Comparison of ENCODE assay signal across 17 mouse cellular contexts in genomic region chr3:140705536-140705935, GRCm38 (mm10).
DNase-seq lines count a peak whose midpoint lies in the region; ATAC-seq and TF ChIP-seq lines count a peak whose summit lies in the region.
"Had no signal": no experiment of that assay in that cellular context is flagged by ENCODE, and none has a peak within 500 bp of the region (broad histone marks: within the 10 kb centered on the region; RNA-seq: fewer than 3 reads in every experiment).

No protein-coding gene starts in this region.

- 70% methylated on average over 3 of the region's 3 CpGs for WGBS in forebrain, embryonic 14.5 days
- WGBS in forebrain, postnatal 0 days, result 56% methylated on average over 3 of the region's 3 CpGs
- 67% methylated on average over 3 of the region's 3 CpGs for WGBS in midbrain, postnatal 0 days
- WGBS in midbrain, embryonic 13.5 days, result 86% methylated on average over 3 of the region's 3 CpGs

- H3K27ac ChIP-seq in forebrain, embryonic 14.5 days (ENCODE audit: low read depth, low read length), result no peak overlapping the region
- H3K27ac ChIP-seq in forebrain, postnatal 0 days (ENCODE audit: low read depth, low read length), result no peak overlapping the region
- no peak overlapping the region for H3K27ac ChIP-seq in midbrain, postnatal 0 days (ENCODE audit: low read depth, low read length)
- H3K27ac ChIP-seq in midbrain, embryonic 13.5 days, result no peak overlapping the region
- H3K27ac ChIP-seq: embryonic facial prominence, embryonic 12.5 days; gastrocnemius, adult 2 months; heart, embryonic 13.5 days had no signal

- ATAC-seq in forebrain, embryonic 14.5 days, result no peak
- no peak for ATAC-seq in forebrain, postnatal 0 days
- ATAC-seq in midbrain, postnatal 0 days (ENCODE audit: low FRiP score), result no peak
- ATAC-seq in midbrain, embryonic 13.5 days, result no peak
- ATAC-seq: forebrain, embryonic 16.5 days had no signal

- H3K9me3 ChIP-seq in forebrain, embryonic 14.5 days (replicated peaks; ENCODE audit: control insufficient read depth, low read length), result no peaks in the 10 kb centered on the region
- H3K9me3 ChIP-seq in forebrain, postnatal 0 days (ENCODE audit: low read length), result no peaks in the 10 kb centered on the region
- H3K9me3 ChIP-seq in midbrain, postnatal 0 days (ENCODE audit: low read length), result no peaks in the 10 kb centered on the region
- no peaks in the 10 kb centered on the region for H3K9me3 ChIP-seq in midbrain, embryonic 13.5 days
- H3K9me3 ChIP-seq: embryonic facial prominence, embryonic 12.5 days; heart, embryonic 13.5 days had no signal

- intact Hi-C loops in left cerebral cortex, postnatal 4 days (cut with DNase I), result no loop called here
- intact Hi-C loops in left cerebral cortex, postnatal 25 days (cut with DNase I), result no loop called here

- peak; percentile 17 for DNase-seq in forebrain, embryonic 14.5 days (ENCODE audit: low spot score)
- DNase-seq in forebrain, postnatal 0 days, result no peak
- peak; percentile 19 for DNase-seq in left cerebral cortex, postnatal 4 days
- no peak for DNase-seq in left cerebral cortex, postnatal 25 days (ENCODE audit: low spot score in 2 of 2)
- peak; percentile 66 for DNase-seq in midbrain, postnatal 0 days (ENCODE audit: low spot score)
- no peak for DNase-seq in frontal cortex, postnatal 14 days (ENCODE audit: low spot score in 2 of 2)
- DNase-seq: adrenal gland, postnatal 14 days; cerebellum, adult 2 months; cerebellum, postnatal 14 days; gastrocnemius, adult 2 months; gastrocnemius, postnatal 25 days; heart, adult 11 months; heart, postnatal 36 days had no signal

- H3K36me3 ChIP-seq in forebrain, embryonic 14.5 days (ENCODE audit: control insufficient read depth, insufficient read depth, low read length), result no peaks in the 10 kb centered on the region
- H3K36me3 ChIP-seq in forebrain, postnatal 0 days (ENCODE audit: insufficient read depth), result no peaks in the 10 kb centered on the region
- no peaks in the 10 kb centered on the region for H3K36me3 ChIP-seq in midbrain, postnatal 0 days (ENCODE audit: insufficient read depth, low read length)
- no peaks in the 10 kb centered on the region for H3K36me3 ChIP-seq in midbrain, embryonic 13.5 days
- H3K36me3 ChIP-seq: embryonic facial prominence, embryonic 12.5 days; heart, embryonic 13.5 days had no signal

- H3K4me1 ChIP-seq in forebrain, embryonic 14.5 days (ENCODE audit: control insufficient read depth, insufficient read depth, low read length), result no peaks in the 10 kb centered on the region
- no peaks in the 10 kb centered on the region for H3K4me1 ChIP-seq in forebrain, postnatal 0 days (ENCODE audit: insufficient read depth)
- no peaks in the 10 kb centered on the region for H3K4me1 ChIP-seq in midbrain, postnatal 0 days (ENCODE audit: insufficient read depth, low read length)
- no peaks in the 10 kb centered on the region for H3K4me1 ChIP-seq in midbrain, embryonic 13.5 days (replicated peaks)
- H3K4me1 ChIP-seq: embryonic facial prominence, embryonic 12.5 days; heart, embryonic 13.5 days had no signal

- H3K4me2 ChIP-seq in forebrain, embryonic 14.5 days (ENCODE audit: low read length), result no peak overlapping the region
- no peak overlapping the region for H3K4me2 ChIP-seq in forebrain, postnatal 0 days (ENCODE audit: low read depth)
- no peak overlapping the region for H3K4me2 ChIP-seq in midbrain, postnatal 0 days (ENCODE audit: low read depth, low read length, poor library complexity, severe bottlenecking)
- no peak overlapping the region for H3K4me2 ChIP-seq in midbrain, embryonic 13.5 days (replicated peaks)
- H3K4me2 ChIP-seq: embryonic facial prominence, embryonic 12.5 days; heart, embryonic 13.5 days had no signal

- no peak overlapping the region for H3K9ac ChIP-seq in forebrain, embryonic 14.5 days (ENCODE audit: low read length)
- H3K9ac ChIP-seq in forebrain, postnatal 0 days, result no peak overlapping the region
- no peak overlapping the region for H3K9ac ChIP-seq in midbrain, postnatal 0 days (replicated peaks; ENCODE audit: low read length, poor library complexity, severe bottlenecking)
- no peak overlapping the region for H3K9ac ChIP-seq in midbrain, embryonic 13.5 days (replicated peaks)
- H3K9ac ChIP-seq: embryonic facial prominence, embryonic 12.5 days; heart, embryonic 13.5 days had no signal

- TF ChIP-seq CTCF in forebrain, postnatal 0 days (IDR thresholded peaks at IDR 0.05; ENCODE audit: low read depth), result no peak
- TF ChIP-seq CTCF in midbrain, postnatal 0 days (IDR thresholded peaks at IDR 0.05), result no peak

- no peaks in the 10 kb centered on the region for H3K27me3 ChIP-seq in forebrain, embryonic 14.5 days (replicated peaks; ENCODE audit: control insufficient read depth, insufficient read depth, low read length)
- no peaks in the 10 kb centered on the region for H3K27me3 ChIP-seq in forebrain, postnatal 0 days (ENCODE audit: insufficient read depth, low read length)
- no peaks in the 10 kb centered on the region for H3K27me3 ChIP-seq in midbrain, postnatal 0 days (ENCODE audit: insufficient read depth, low read length)
- H3K27me3 ChIP-seq in midbrain, embryonic 13.5 days, result no peaks in the 10 kb centered on the region
- H3K27me3 ChIP-seq: embryonic facial prominence, embryonic 12.5 days; heart, embryonic 13.5 days had no signal

- H3K4me3 ChIP-seq in forebrain, embryonic 14.5 days (ENCODE audit: low read depth, low read length), result no peak overlapping the region
- H3K4me3 ChIP-seq in forebrain, postnatal 0 days (ENCODE audit: low read depth, low read length), result no peak overlapping the region
- H3K4me3 ChIP-seq in midbrain, postnatal 0 days (ENCODE audit: low read depth, low read length), result no peak overlapping the region
- no peak overlapping the region for H3K4me3 ChIP-seq in midbrain, embryonic 13.5 days (replicated peaks)
- H3K4me3 ChIP-seq: embryonic facial prominence, embryonic 12.5 days; gastrocnemius, adult 2 months; heart, embryonic 13.5 days had no signal

Comparison
In these comparisons a context has a peak if more than half of its experiments do, and no peak if none do; other contexts are left out.
1. DNase-seq: peak in forebrain, embryonic 14.5 days (single experiment), left cerebral cortex, postnatal 4 days (single experiment) and midbrain, postnatal 0 days (single experiment); none in forebrain, postnatal 0 days (single experiment), left cerebral cortex, postnatal 25 days (0 of 2) and frontal cortex, postnatal 14 days (0 of 2).